Mouse (Mus musculus): Measurements from ENCODE around the gene Egfr.

DNA sequence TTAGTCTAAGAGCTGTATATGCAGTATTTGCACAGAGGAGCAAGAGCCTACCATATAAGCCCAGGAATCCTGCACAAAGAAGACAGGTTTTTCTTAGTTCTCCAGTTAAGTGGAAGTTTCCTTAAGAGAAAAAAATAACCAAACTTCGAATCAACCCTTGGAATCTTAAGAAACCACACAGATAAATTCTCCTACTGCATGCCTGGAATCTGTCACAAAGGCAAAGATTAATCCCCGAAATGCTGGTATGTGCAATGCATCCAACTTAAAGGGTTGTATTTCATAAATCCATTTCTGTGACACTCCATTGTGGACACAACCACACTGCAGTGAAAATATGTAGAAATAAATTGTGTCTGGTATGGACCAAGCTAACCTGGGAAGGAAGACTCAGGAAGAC, 102.1 kb downstream of the Egfr start:
- no peak for TF ChIP-seq CTCF (IDR thresholded peaks at IDR 0.05; ENCODE audit: extremely low read depth, insufficient read length, insufficient replicate concordance, low read depth, low read length)
- no peak for TF ChIP-seq POLR2A (IDR thresholded peaks at IDR 0.05; ENCODE audit: low read depth, low read length)

Measured in small intestine, adult 2 months (tissue).